Mouse (Mus musculus) midbrain, embryonic 14.5 days (tissue): ENCODE results near the gene Prorsd1. TPM values are rescaled to one million over a fixed set of nuclear protein-coding genes. Genes with fewer than 3 reads are reported as not detected.
"Not testable (repeated sequence)": the region's sequence is repeated elsewhere in the genome, so short reads cannot be mapped to it uniquely, and the experiment has no call there.

Experiments
- ATAC-seq: fragments of 200-750 bp; cut with Nextera tagmentation; 2 replicates; pipeline ENCODE4 v1.8.0; 2017; ENCODE audit warnings: moderate number of reproducible peaks, moderate library complexity; ENCODE audit not compliant: low FRiP score, low TSS enrichment
- DNase-seq: peaks from one replicate; pipeline ENCODE4 v3.0.0-alpha.2; 2015
- H3K27ac ChIP-seq: fragments of 300-500 bp; sonication (generic); replicated peaks from 2 replicates; pipeline ENCODE4 v1.5.1; 2014; ENCODE audit warnings: mild to moderate bottlenecking, low read depth, low read length, moderate library complexity
- H3K27me3 ChIP-seq: fragments of 300-500 bp; sonication (generic); 2 replicates; pipeline ENCODE4 v1.6.1; 2014; ENCODE audit warnings: low read length, control low read depth, mixed read lengths; ENCODE audit not compliant: control insufficient read depth, insufficient read depth
- H3K36me3 ChIP-seq: fragments of 300-500 bp; sonication (generic); 2 replicates; pipeline ENCODE4 v1.6.1; 2014; ENCODE audit warnings: low read length, control low read depth; ENCODE audit not compliant: control insufficient read depth, insufficient read depth
- H3K4me1 ChIP-seq: fragments of 300-500 bp; sonication (generic); 2 replicates; pipeline ENCODE4 v1.6.1; 2014; ENCODE audit warnings: mild to moderate bottlenecking, antibody characterized with exemption, low read length, control low read depth; ENCODE audit not compliant: control insufficient read depth, insufficient read depth
- H3K4me2 ChIP-seq: fragments of 300-500 bp; sonication (generic); 2 replicates; pipeline ENCODE4 v1.6.1; 2014; ENCODE audit warnings: mild to moderate bottlenecking, low read length, moderate library complexity
- H3K4me3 ChIP-seq: fragments of 300-500 bp; sonication (generic); replicated peaks from 2 replicates; pipeline ENCODE4 v1.5.1; 2014; ENCODE audit warnings: low read depth, low read length
- H3K9ac ChIP-seq: fragments of 300-500 bp; sonication (generic); replicated peaks from 2 replicates; pipeline ENCODE4 v1.6.1; 2014; ENCODE audit warnings: mild to moderate bottlenecking, low read length, moderate library complexity
- H3K9me3 ChIP-seq: fragments of 300-500 bp; sonication (generic); 2 replicates; pipeline ENCODE4 v1.6.1; 2016; ENCODE audit warnings: low read length, control low read depth, mixed read lengths; ENCODE audit not compliant: control insufficient read depth
- WGBS: fragments of 180-500 bp; shearing (Covaris S2); extraction: QIAGEN DNeasy Blood & Tissue Kit; methylation state at CpG from one replicate; pipeline ENCODE4 v1.1.7; 2014; 5-methylcytosine and 5-hydroxymethylcytosine counted together
- polyA plus RNA-seq: library from polyadenylated mRNA; unstranded; fragments of >200 nt; fragmentation: Nextera tagmentation; extraction: Ambion mirVana; gene quantifications from 2 replicates; pipeline ENCODE4 v1.2.1, GENCODE M21; 2014

Prorsd1 gene
- polyA plus RNA-seq, 1 experiment from 2014 or later = 12.8 TPM

GRCm38 (mm10) chr11:29546762-29547161, 31.9 kb upstream of the Prorsd1 start:
- Histone ChIP-seq H3K9ac (peak overlapping the region; percentile 82), H3K9me3 (no peaks in the 10 kb centered on the region), H3K27me3 (no peaks in the 10 kb centered on the region), H3K27ac (no peak overlapping the region), H3K4me3 (peak overlapping the region; percentile 75), H3K36me3 (peaks cover 38% of the 10 kb centered on the region), H3K4me2 (peak overlapping the region; percentile 77), H3K4me1 (peaks cover 9% of the 10 kb centered on the region; the same call in 1 of the 2 replicates)
- DNase-seq (no peak), ATAC-seq (no peak)
- WGBS = 25% methylated on average over 2 of the region's 2 CpGs

DNA sequence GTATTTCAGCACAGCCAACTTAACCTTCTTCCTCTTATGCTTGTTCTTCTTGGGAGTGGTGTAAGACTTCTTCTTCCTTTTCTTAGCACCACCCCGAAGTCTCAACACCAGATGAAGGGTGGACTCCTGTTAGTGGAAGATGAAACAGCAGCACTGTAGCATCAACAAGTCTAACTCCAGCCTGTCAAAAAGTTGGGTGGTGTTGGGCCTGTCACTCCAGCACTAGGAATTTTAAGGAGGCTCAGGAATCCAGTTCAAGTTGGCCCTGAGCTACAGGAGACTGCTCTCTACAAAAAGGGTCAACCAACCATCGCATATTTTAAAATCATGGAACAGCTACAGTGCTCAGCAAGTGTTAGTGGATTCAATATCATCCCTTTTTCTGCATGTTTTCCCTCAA, 31.5 kb upstream of the Prorsd1 start:
- H3K4me3 ChIP-seq, ATAC-seq, H3K4me2 ChIP-seq, H3K27me3 ChIP-seq, H3K9me3 ChIP-seq, H3K27ac ChIP-seq, H3K9ac ChIP-seq, H3K4me1 ChIP-seq, DNase-seq: not testable (repeated sequence)
- H3K36me3 ChIP-seq = peaks cover 43% of the 10 kb centered on the region
- WGBS = 92% methylated on average over 2 of the region's 2 CpGs

- DNase-seq, ATAC-seq, H3K27me3 ChIP-seq, H3K27ac ChIP-seq, H3K4me3 ChIP-seq, H3K4me2 ChIP-seq, H3K9ac ChIP-seq, H3K9me3 ChIP-seq, H3K4me1 ChIP-seq: not testable (repeated sequence)
- peaks cover 53% of the 10 kb centered on the region for H3K36me3 ChIP-seq
- WGBS = 94% methylated on average over 4 of the region's 4 CpGs
These were observed 30.4 kb upstream of the Prorsd1 start for GRCm38 (mm10) chr11:29545150-29545752.

DNA sequence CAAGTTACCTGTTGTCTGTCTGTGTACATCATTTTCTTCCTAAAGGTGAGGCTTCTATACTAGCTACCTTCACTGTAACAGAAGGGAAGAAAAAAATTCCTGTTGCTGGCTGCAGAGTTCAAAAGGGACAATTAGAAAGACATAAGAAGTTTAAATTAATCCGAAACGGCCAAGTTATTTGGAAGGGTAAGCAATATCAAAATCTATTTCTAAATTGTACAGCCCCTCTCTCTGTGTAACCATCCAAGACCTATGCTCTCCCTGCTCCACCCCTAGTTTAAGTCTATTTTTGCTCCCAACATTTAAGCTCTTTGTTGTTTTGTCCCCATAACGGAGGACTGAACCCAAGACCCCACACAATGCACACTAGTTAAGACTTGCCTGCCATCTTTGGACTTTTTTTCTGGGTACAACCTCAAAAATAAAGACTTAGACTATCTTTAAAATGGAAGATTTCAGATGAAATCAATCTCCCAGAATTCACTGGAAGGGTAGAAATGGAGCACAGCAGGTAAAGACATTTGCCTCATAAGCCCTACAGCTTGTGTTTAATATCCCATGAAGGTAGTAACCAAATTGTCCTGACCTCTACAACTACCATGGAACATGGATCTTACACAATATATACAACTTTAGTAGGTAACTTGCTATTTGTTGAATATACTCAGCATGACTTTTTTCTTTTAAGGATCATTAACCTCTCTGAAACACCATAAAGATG, 29.6 kb upstream of the Prorsd1 start:
- Histone ChIP-seq H3K9ac (no peak overlapping the region), H3K27ac (no peak overlapping the region), H3K27me3 (no peaks in the 10 kb centered on the region), H3K36me3 (peaks cover 58% of the 10 kb centered on the region), H3K4me1 (peaks cover 9% of the 10 kb centered on the region; the same call in 1 of the 2 replicates), H3K9me3 (no peaks in the 10 kb centered on the region), H3K4me2 (no peak overlapping the region), H3K4me3 (no peak overlapping the region)
- ATAC-seq (no peak), DNase-seq (no peak)
- 88% methylated on average over 3 of the region's 3 CpGs for WGBS

GRCm38 (mm10) chr11:29538201-29538600, 23.4 kb upstream of the Prorsd1 start:
- H3K36me3 ChIP-seq = peaks cover 74% of the 10 kb centered on the region
- WGBS = 96% methylated on average over 1 of the region's 1 CpGs
- ATAC-seq (no peak), DNase-seq (no peak)
- H3K9me3 ChIP-seq = no peaks in the 10 kb centered on the region
- H3K27me3 ChIP-seq = no peaks in the 10 kb centered on the region
- H3K27ac ChIP-seq = no peak overlapping the region
- H3K4me1 ChIP-seq = no peaks in the 10 kb centered on the region
- H3K9ac ChIP-seq = no peak overlapping the region
- no peak overlapping the region for H3K4me2 ChIP-seq
- no peak overlapping the region for H3K4me3 ChIP-seq

GRCm38 (mm10) chr11:29525988-29526794, 11.4 kb upstream of the Prorsd1 start, which contains the start of gene Mtif2:
Mtif2 (plus strand) TSS chr11:29526408.
- 3% methylated on average over 47 of the region's 47 CpGs for WGBS
- peak within 1 kb of the TSS; percentile 88 for H3K27ac ChIP-seq
- peaks cover 17% of the 10 kb centered on the region for H3K4me1 ChIP-seq
- peak; percentile 91 for DNase-seq
- peak within 1 kb of the TSS; percentile 61 for H3K4me3 ChIP-seq
- H3K36me3 ChIP-seq = peaks cover 14% of the 10 kb centered on the region
- peak; percentile 95 for ATAC-seq
- H3K27me3 ChIP-seq = no peaks in the 10 kb centered on the region
- H3K9me3 ChIP-seq = no peaks in the 10 kb centered on the region
- H3K9ac ChIP-seq = peak within 1 kb of the TSS; percentile 78
- peak within 1 kb of the TSS; percentile 78 for H3K4me2 ChIP-seq

GRCm38 (mm10) chr11:29514325-29514681, 530 bp downstream of the Prorsd1 start:
- DNase-seq (no peak), ATAC-seq (no peak)
- Histone ChIP-seq H3K27ac (0 out of 2 replicates have a peak overlapping the region, but pooled peaks have one; percentile 45), H3K9ac (peak overlapping the region; percentile 52), H3K4me1 (no peaks in the 10 kb centered on the region), H3K9me3 (no peaks in the 10 kb centered on the region), H3K4me3 (peak overlapping the region; percentile 40), H3K4me2 (peak overlapping the region; percentile 68), H3K36me3 (peaks cover 11% of the 10 kb centered on the region; the same call in 1 of the 2 replicates), H3K27me3 (no peaks in the 10 kb centered on the region)
- 27% methylated on average over 10 of the region's 10 CpGs for WGBS

GRCm38 (mm10) chr11:29512818-29513535, 1.9 kb downstream of the Prorsd1 start:
- Histone ChIP-seq H3K9me3 (no peaks in the 10 kb centered on the region), H3K4me3 (no peak overlapping the region), H3K27me3 (no peaks in the 10 kb centered on the region), H3K4me1 (no peaks in the 10 kb centered on the region), H3K4me2 (no peak overlapping the region), H3K9ac (no peak overlapping the region), H3K36me3 (peaks cover 11% of the 10 kb centered on the region; the same call in 1 of the 2 replicates), H3K27ac (no peak overlapping the region)
- DNase-seq (no peak), ATAC-seq (no peak)
- 95% methylated on average over 4 of the region's 4 CpGs for WGBS
